ENCODE assay signal across 8 mouse cellular contexts in the genomic region with DNA sequence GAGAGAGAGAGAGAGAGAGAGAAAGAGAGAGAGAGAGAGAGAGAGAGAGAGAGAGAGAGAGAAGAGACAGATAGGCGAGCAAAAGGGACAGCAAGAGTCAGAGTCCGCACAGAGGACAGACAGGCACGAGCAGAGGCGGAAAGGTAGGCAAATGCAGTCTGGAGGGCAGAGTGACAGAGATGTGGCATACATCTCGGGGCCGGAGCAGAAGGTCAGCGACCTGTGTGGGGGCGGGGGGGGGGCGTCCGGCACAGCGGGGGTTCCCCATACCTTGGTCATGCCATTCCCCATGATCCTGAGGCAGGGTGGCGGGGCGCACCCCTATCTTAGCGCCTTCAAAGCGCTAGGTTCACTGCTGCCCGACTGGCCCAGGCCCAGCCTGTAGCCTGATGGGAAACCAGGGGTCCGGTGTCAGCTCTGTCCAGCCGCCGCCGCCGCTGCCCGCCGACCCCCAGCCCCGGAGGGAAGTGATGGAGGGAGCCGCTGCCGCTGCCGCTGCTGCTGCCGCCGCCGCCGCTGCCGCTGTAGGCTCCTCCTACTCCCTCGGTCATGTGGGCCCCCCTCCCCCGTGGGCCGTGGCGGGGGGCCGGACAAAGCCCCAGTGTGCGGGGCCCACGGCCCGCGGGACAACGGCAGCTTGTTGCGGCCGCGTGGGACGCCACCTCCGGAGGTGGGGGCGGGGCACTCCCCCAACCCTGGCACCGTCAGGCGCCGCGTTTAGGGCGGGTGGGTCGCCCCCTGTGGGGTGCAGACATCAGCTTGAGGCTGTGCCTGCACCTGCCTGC. TPM values are rescaled to one million over a fixed set of nuclear protein-coding genes. Genes with fewer than 3 reads are reported as not detected.
DNase-seq lines count a peak whose midpoint lies in the region; ATAC-seq lines count a peak whose summit lies in the region.

A gene (minus strand): TSS at position 634 of the 785 bp plus-strand sequence.

- H3K4me2 ChIP-seq in forebrain, embryonic 14.5 days (ENCODE audit: low read length): peak within 1 kb of the TSS; percentile 90
- H3K4me2 ChIP-seq in intestine, embryonic 16.5 days (ENCODE audit: low read depth, low read length): peak within 1 kb of the TSS; percentile 98
- H3K4me2 ChIP-seq in limb, embryonic 13.5 days (replicated peaks): peak within 1 kb of the TSS; percentile 97

- ATAC-seq in forebrain, embryonic 14.5 days: peak; percentile 83
- ATAC-seq in intestine, embryonic 16.5 days: peak; percentile 63
- peak; percentile 60 for ATAC-seq in limb, embryonic 13.5 days (ENCODE audit: low FRiP score, low read depth)

- H3K4me3 ChIP-seq in brown adipose tissue, adult 24 weeks (ENCODE audit: insufficient read depth, low read depth, low read length): peak within 1 kb of the TSS; percentile 47
- peak within 1 kb of the TSS; percentile 71 for H3K4me3 ChIP-seq in forebrain, embryonic 14.5 days (ENCODE audit: low read depth, low read length)
- peak within 1 kb of the TSS; percentile 68 for H3K4me3 ChIP-seq in intestine, embryonic 16.5 days (ENCODE audit: low read length)
- peak within 1 kb of the TSS; percentile 65 for H3K4me3 ChIP-seq in limb, embryonic 13.5 days

- H3K4me1 ChIP-seq in brown adipose tissue, adult 24 weeks (ENCODE audit: control insufficient read depth, insufficient read depth, insufficient read length, low read length): peaks cover 4% of the 10 kb centered on the region; the same call in 1 of the 2 replicates
- H3K4me1 ChIP-seq in forebrain, embryonic 14.5 days (ENCODE audit: control insufficient read depth, insufficient read depth, low read length): peaks cover 4% of the 10 kb centered on the region; the same call in 1 of the 2 replicates
- H3K4me1 ChIP-seq in intestine, embryonic 16.5 days (ENCODE audit: control insufficient read depth, insufficient read depth, low read length): peaks cover 4% of the 10 kb centered on the region; the same call in 1 of the 2 replicates
- peaks cover 23% of the 10 kb centered on the region for H3K4me1 ChIP-seq in limb, embryonic 13.5 days

- H3K27me3 ChIP-seq in forebrain, embryonic 14.5 days (replicated peaks; ENCODE audit: control insufficient read depth, insufficient read depth, low read length): no peaks in the 10 kb centered on the region; the same call in 1 of the 2 replicates
- H3K27me3 ChIP-seq in intestine, embryonic 16.5 days (replicated peaks; ENCODE audit: control insufficient read depth, insufficient read depth, low read length): peaks cover 46% of the 10 kb centered on the region
- H3K27me3 ChIP-seq in limb, embryonic 13.5 days: peaks cover 70% of the 10 kb centered on the region

- no peak within 1 kb of the TSS for H3K27ac ChIP-seq in brown adipose tissue, adult 24 weeks (replicated peaks; ENCODE audit: low read depth, low read length)
- peak within 1 kb of the TSS; percentile 44; the same call in 1 of the 2 replicates for H3K27ac ChIP-seq in forebrain, embryonic 14.5 days (ENCODE audit: low read depth, low read length)
- no peak within 1 kb of the TSS for H3K27ac ChIP-seq in intestine, embryonic 16.5 days (ENCODE audit: low read length)
- H3K27ac ChIP-seq in limb, embryonic 13.5 days: no peak within 1 kb of the TSS

- 1% methylated on average over 38 of the region's 54 CpGs for WGBS in forebrain, embryonic 14.5 days
- WGBS in intestine, embryonic 16.5 days: 1% methylated on average over 54 of the region's 54 CpGs
- WGBS in limb, embryonic 13.5 days: under 1% methylated on average over 39 of the region's 54 CpGs

- DNase-seq in adrenal gland, adult (ENCODE audit: inconsistent age in 2 of 2, low spot score in 1 of 2): peak; percentile 42 to 68
- no peak for DNase-seq in adrenal gland, adult 18-20 months (ENCODE audit: low spot score in 2 of 2)
- peak; percentile 75 for DNase-seq in forebrain, embryonic 14.5 days (ENCODE audit: low spot score)
- DNase-seq in right cerebral cortex, adult 18-20 months: peak; percentile 78
- DNase-seq in spleen, adult 18-20 months: no peak

- H3K36me3 ChIP-seq in forebrain, embryonic 14.5 days (ENCODE audit: control insufficient read depth, insufficient read depth, low read length): no peaks in the 10 kb centered on the region
- no peaks in the 10 kb centered on the region for H3K36me3 ChIP-seq in intestine, embryonic 16.5 days (ENCODE audit: control insufficient read depth, insufficient read depth, low read length)
- no peaks in the 10 kb centered on the region for H3K36me3 ChIP-seq in limb, embryonic 13.5 days

- peak within 1 kb of the TSS; percentile 84 for H3K9ac ChIP-seq in forebrain, embryonic 14.5 days (ENCODE audit: low read length)
- peak within 1 kb of the TSS; percentile 66 for H3K9ac ChIP-seq in intestine, embryonic 16.5 days (ENCODE audit: low read depth, low read length)
- H3K9ac ChIP-seq in limb, embryonic 13.5 days: peak within 1 kb of the TSS; percentile 77

- H3K9me3 ChIP-seq in forebrain, embryonic 14.5 days (replicated peaks; ENCODE audit: control insufficient read depth, low read length): no peaks in the 10 kb centered on the region
- H3K9me3 ChIP-seq in intestine, embryonic 16.5 days (ENCODE audit: control insufficient read depth, low read length): no peaks in the 10 kb centered on the region
- H3K9me3 ChIP-seq in limb, embryonic 13.5 days: no peaks in the 10 kb centered on the region

RNA-seq across cellular contexts. Expression of the gene that starts here (rescaled TPM):
- 1 to 10 TPM; 1.2 to 2.6 TPM for total RNA-seq in adrenal gland, adult 18-20 months (2021)
- polyA plus RNA-seq in brown adipose tissue, adult 24 weeks (2012; ENCODE audit: insufficient read depth, insufficient read length, missing spikeins): not detected in 2 replicates
- 6.4 and 6.6 TPM in 2 replicates for polyA plus RNA-seq in forebrain, embryonic 14.5 days (2014; fragmentation: Nextera tagmentation; extraction: Ambion mirVana)
- polyA plus RNA-seq in intestine, embryonic 16.5 days (2015; fragmentation: Nextera tagmentation; extraction: Ambion mirVana): 0.13 and 0.27 TPM in 2 replicates
- 0.56 and 0.75 TPM in 2 replicates for polyA plus RNA-seq in limb, embryonic 13.5 days (2015; fragmentation: Nextera tagmentation; extraction: Ambion mirVana)

Comparison
In these comparisons a context has a peak if more than half of its experiments do, and no peak if none do; other contexts are left out.
1. DNase-seq: peak in adrenal gland, adult (2 of 2), forebrain, embryonic 14.5 days (single experiment) and right cerebral cortex, adult 18-20 months (single experiment); none in adrenal gland, adult 18-20 months (0 of 2) and spleen, adult 18-20 months (0 of 2).
2. Peak in ATAC-seq, H3K4me3 ChIP-seq, H3K9ac ChIP-seq and H3K4me2 ChIP-seq in intestine, embryonic 16.5 days; RNA of the gene not detected or under 1 TPM.
3. Peak in ATAC-seq, H3K4me3 ChIP-seq, H3K9ac ChIP-seq and H3K4me2 ChIP-seq in limb, embryonic 13.5 days; RNA of the gene not detected or under 1 TPM.
4. Peak in every context shown above with its lines, with median percentiles within 50 percentile points of each other: H3K4me3 ChIP-seq, ATAC-seq, H3K4me2 ChIP-seq and H3K9ac ChIP-seq.